Mouse (Mus musculus): Measurements from ENCODE around the gene Pomt2. TPM values are rescaled to one million over a fixed set of nuclear protein-coding genes. Genes with fewer than 3 reads are reported as not detected.

The Pomt2 gene
- polyA plus RNA-seq, 1 experiment from 2014 or later, result 21.2 TPM

DNA sequence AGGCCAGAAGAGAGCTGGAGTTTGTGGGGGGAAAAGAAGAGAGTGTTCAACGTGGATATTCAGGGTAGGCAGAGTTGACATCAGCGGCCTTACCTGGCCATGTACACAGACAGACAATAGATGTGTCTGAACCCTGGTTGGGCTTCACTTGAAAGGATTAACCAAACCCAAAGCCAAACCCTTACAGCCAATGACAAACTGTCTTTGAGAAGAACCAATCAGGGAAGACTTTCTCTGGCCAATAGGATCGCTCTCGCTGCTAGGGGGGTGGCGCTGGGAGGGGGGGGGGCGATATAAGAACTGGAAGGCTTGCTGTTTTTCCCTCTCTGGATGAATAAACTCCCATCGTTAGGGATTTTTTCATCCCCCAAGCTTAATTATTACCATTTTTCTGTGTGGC is 60.5 kb downstream of the Pomt2 start:
- WGBS, result 63% methylated on average over 7 of the region's 7 CpGs
- no peak overlapping the region for H3K4me2 ChIP-seq (replicated peaks; ENCODE audit: low read depth, low read length)

DNA sequence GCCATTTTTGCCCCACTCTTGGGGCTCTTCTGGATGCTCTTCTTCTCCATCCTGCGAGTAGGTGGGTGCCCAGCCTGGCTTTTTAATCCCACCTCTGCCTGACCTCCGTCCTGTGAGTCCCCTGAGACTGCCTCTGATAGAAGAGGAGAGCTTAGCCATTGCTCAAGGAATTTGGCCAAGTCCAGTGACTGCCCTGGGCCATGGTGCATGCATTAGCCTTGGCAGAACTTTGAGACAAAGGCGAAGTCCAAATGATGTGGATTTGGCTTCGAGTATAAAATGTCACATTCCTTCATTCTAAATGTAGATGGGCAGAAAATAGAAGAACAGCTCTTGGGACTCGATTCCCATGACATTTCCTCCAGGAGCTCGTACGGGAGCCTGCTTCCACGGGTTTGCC is 65.0 kb downstream of the Pomt2 start:
- no peaks in the 10 kb centered on the region for H3K9me3 ChIP-seq (ENCODE audit: control insufficient read depth, low read length)
- no peaks in the 10 kb centered on the region for H3K27me3 ChIP-seq (ENCODE audit: control insufficient read depth, insufficient read depth, low read length)
- no peaks in the 10 kb centered on the region for H3K36me3 ChIP-seq (ENCODE audit: control insufficient read depth, insufficient read depth, low read length)
- H3K4me3 ChIP-seq (ENCODE audit: low read length), result no peak overlapping the region
- H3K27ac ChIP-seq (ENCODE audit: low read depth, low read length), result no peak overlapping the region
- WGBS, result 81% methylated on average over 8 of the region's 8 CpGs
- ATAC-seq (ENCODE audit: low FRiP score, low TSS enrichment), result no peak
- no peaks in the 10 kb centered on the region for H3K4me1 ChIP-seq (ENCODE audit: control insufficient read depth, insufficient read depth, low read length)
- no peak overlapping the region for H3K4me2 ChIP-seq (replicated peaks; ENCODE audit: low read depth, low read length)
- H3K9ac ChIP-seq (ENCODE audit: low read depth, low read length), result no peak overlapping the region

More for the DNA sequence above, 60.5 kb downstream of the Pomt2 start:
- Histone ChIP-seq H3K27ac (ENCODE audit: low read depth, low read length) (no peak overlapping the region), H3K4me1 (ENCODE audit: control insufficient read depth, insufficient read depth, low read length) (no peaks in the 10 kb centered on the region), H3K36me3 (ENCODE audit: control insufficient read depth, insufficient read depth, low read length) (no peaks in the 10 kb centered on the region), H3K9me3 (ENCODE audit: control insufficient read depth, low read length) (no peaks in the 10 kb centered on the region), H3K4me3 (ENCODE audit: low read length) (no peak overlapping the region), H3K9ac (ENCODE audit: low read depth, low read length) (no peak overlapping the region), H3K27me3 (ENCODE audit: control insufficient read depth, insufficient read depth, low read length) (no peaks in the 10 kb centered on the region)
- no peak for ATAC-seq (ENCODE audit: low FRiP score, low TSS enrichment)

DNA sequence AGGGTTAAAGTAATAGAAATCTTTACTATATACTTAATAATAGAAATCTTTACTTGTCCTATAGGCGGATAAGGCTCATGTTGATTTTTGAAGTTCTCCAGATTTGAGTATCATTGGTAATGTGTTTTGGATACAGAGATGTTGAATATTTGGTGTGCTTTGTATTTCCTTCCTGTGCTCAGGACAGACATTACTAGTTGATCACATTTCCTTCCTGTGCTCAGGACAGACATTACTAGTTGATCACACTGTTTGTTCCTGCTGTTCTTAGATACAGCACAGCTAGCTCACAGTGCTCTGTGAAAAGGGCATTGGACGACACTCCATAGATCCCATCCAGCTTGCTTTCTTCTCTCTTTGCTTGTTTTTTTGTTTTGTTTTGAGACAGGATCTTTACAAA is 71.2 kb downstream of the Pomt2 start:
- no peaks in the 10 kb centered on the region for H3K27me3 ChIP-seq (ENCODE audit: control insufficient read depth, insufficient read depth, low read length)
- H3K36me3 ChIP-seq (ENCODE audit: control insufficient read depth, insufficient read depth, low read length), result no peaks in the 10 kb centered on the region
- H3K4me2 ChIP-seq (replicated peaks; ENCODE audit: low read depth, low read length), result no peak overlapping the region
- no peaks in the 10 kb centered on the region for H3K4me1 ChIP-seq (ENCODE audit: control insufficient read depth, insufficient read depth, low read length)
- H3K27ac ChIP-seq (ENCODE audit: low read depth, low read length), result no peak overlapping the region
- 88% methylated on average over 2 of the region's 2 CpGs for WGBS
- ATAC-seq (ENCODE audit: low FRiP score, low TSS enrichment), result no peak
- H3K9me3 ChIP-seq (ENCODE audit: control insufficient read depth, low read length), result no peaks in the 10 kb centered on the region
- H3K9ac ChIP-seq (ENCODE audit: low read depth, low read length), result no peak overlapping the region
- H3K4me3 ChIP-seq (ENCODE audit: low read length), result no peak overlapping the region

DNA sequence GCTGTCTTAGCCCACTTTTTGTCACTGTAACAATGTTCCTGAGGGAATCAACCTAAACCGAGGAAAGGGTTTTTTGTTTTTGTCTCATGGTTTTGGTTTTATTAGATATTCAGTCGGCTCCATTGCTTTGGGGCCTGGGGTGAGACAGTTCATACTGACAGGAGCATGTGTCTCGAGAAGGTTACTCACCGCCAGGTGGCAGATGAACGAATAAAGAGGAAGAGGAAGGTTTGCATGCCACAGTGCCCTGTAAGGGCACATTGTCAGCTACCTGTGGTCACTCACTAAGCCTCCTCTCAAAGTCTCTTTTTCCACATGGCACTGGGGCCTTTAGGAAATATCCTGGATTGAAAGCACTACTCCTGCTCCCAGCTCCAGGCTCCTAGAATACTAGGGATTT is 77.2 kb downstream of the Pomt2 start:
- no peaks in the 10 kb centered on the region for H3K4me1 ChIP-seq (ENCODE audit: control insufficient read depth, insufficient read depth, low read length)
- no peak overlapping the region for H3K4me3 ChIP-seq (ENCODE audit: low read length)
- H3K36me3 ChIP-seq (ENCODE audit: control insufficient read depth, insufficient read depth, low read length), result no peaks in the 10 kb centered on the region
- WGBS, result 81% methylated on average over 5 of the region's 5 CpGs
- no peaks in the 10 kb centered on the region for H3K27me3 ChIP-seq (ENCODE audit: control insufficient read depth, insufficient read depth, low read length)
- no peaks in the 10 kb centered on the region for H3K9me3 ChIP-seq (ENCODE audit: control insufficient read depth, low read length)
- H3K9ac ChIP-seq (ENCODE audit: low read depth, low read length), result no peak overlapping the region
- H3K4me2 ChIP-seq (replicated peaks; ENCODE audit: low read depth, low read length), result no peak overlapping the region
- ATAC-seq (ENCODE audit: low FRiP score, low TSS enrichment), result no peak
- no peak overlapping the region for H3K27ac ChIP-seq (ENCODE audit: low read depth, low read length)

DNA sequence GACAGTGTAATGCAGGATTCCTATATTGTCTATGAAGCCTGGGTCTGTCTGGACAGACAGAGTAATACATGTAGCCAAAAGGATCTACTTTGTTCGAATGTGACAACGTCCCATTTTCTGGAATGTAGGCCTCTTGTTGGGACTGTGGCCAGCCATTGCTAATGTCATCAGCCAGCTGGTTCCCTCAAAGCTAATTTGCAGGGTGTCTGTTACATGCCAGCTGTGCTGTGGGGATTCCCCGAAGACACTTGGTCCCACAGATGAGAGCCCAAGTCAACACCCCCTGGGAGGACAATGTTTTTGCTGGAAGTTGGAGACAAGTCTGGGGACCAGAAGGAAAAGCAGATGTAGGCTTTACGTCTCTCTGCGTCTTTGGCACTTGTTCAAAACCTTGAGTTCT is 81.3 kb downstream of the Pomt2 start:
- Histone ChIP-seq H3K9ac (ENCODE audit: low read depth, low read length) (no peak overlapping the region), H3K27me3 (ENCODE audit: control insufficient read depth, insufficient read depth, low read length) (no peaks in the 10 kb centered on the region), H3K4me2 (replicated peaks; ENCODE audit: low read depth, low read length) (no peak overlapping the region), H3K36me3 (ENCODE audit: control insufficient read depth, insufficient read depth, low read length) (no peaks in the 10 kb centered on the region), H3K27ac (ENCODE audit: low read depth, low read length) (no peak overlapping the region), H3K9me3 (ENCODE audit: control insufficient read depth, low read length) (no peaks in the 10 kb centered on the region), H3K4me3 (ENCODE audit: low read length) (no peak overlapping the region), H3K4me1 (ENCODE audit: control insufficient read depth, insufficient read depth, low read length) (0 out of 2 replicates have a peak, but pooled peaks cover 3% of the 10 kb centered on the region)
- ATAC-seq (ENCODE audit: low FRiP score, low TSS enrichment), result no peak
- WGBS, result 83% methylated on average over 5 of the region's 5 CpGs

DNA sequence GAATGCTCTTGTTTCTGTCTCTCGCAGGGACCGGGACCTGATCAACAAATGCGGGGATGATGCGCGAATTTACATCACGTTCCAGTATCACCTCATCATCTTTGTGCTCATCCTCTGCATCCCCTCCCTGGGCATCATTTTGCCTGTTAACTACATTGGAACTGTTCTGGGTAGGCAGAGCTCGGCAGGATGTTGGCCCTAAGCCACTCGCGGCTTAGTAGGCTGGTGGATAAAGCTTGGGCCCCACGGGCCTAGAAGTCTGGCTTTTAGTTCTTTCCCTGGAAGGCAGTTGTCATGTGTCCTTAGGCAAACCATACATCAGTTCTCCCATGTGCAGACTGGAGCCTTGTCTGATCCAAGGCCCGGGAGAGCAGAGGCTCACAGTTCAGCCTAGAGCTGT is 82.3 kb downstream of the Pomt2 start:
- Histone ChIP-seq H3K4me2 (replicated peaks; ENCODE audit: low read depth, low read length) (no peak overlapping the region), H3K4me1 (ENCODE audit: control insufficient read depth, insufficient read depth, low read length) (0 out of 2 replicates have a peak, but pooled peaks cover 3% of the 10 kb centered on the region), H3K9ac (ENCODE audit: low read depth, low read length) (no peak overlapping the region), H3K27me3 (ENCODE audit: control insufficient read depth, insufficient read depth, low read length) (no peaks in the 10 kb centered on the region), H3K36me3 (ENCODE audit: control insufficient read depth, insufficient read depth, low read length) (no peaks in the 10 kb centered on the region), H3K4me3 (ENCODE audit: low read length) (no peak overlapping the region), H3K27ac (ENCODE audit: low read depth, low read length) (no peak overlapping the region), H3K9me3 (ENCODE audit: control insufficient read depth, low read length) (no peaks in the 10 kb centered on the region)
- 93% methylated on average over 11 of the region's 11 CpGs for WGBS
- ATAC-seq (ENCODE audit: low FRiP score, low TSS enrichment), result no peak

DNA sequence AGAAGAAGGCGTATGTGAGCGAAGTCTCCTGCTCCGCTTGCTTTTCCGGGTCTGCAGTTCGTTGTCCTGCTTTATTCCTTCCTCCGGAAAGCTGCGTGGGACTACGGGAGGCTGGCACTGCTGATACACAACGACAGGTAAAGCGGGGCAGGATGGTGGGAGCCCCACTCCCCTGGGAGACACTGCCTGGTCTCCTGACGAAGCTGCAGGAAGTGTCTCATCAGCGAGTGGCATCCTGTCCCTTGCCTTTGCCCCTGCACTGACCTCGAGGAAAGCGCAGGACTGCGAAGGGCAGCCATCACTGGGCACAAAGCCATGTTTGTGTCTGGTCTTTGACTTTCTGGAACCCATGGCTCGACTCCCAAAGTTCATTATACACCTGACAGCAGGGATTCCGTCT is 90.7 kb downstream of the Pomt2 start:
- no peaks in the 10 kb centered on the region for H3K27me3 ChIP-seq (ENCODE audit: control insufficient read depth, insufficient read depth, low read length)
- no peak for ATAC-seq (ENCODE audit: low FRiP score, low TSS enrichment)
- 65% methylated on average over 17 of the region's 17 CpGs for WGBS
- H3K36me3 ChIP-seq (ENCODE audit: control insufficient read depth, insufficient read depth, low read length), result no peaks in the 10 kb centered on the region
- H3K9me3 ChIP-seq (ENCODE audit: control insufficient read depth, low read length), result no peaks in the 10 kb centered on the region
- H3K4me1 ChIP-seq (ENCODE audit: control insufficient read depth, insufficient read depth, low read length), result no peaks in the 10 kb centered on the region
- H3K4me2 ChIP-seq (replicated peaks; ENCODE audit: low read depth, low read length), result no peak overlapping the region
- no peak overlapping the region for H3K4me3 ChIP-seq (ENCODE audit: low read length)
- H3K27ac ChIP-seq (ENCODE audit: low read depth, low read length), result no peak overlapping the region
- no peak overlapping the region for H3K9ac ChIP-seq (ENCODE audit: low read depth, low read length)

Other genes starting within 250 kb of the Pomt2 start
- 12.6 and 30.4 TPM in 2 replicates for gene Cipc, start 200.9 kb downstream of the Pomt2 start, polyA plus RNA-seq (2014; fragmentation: Nextera tagmentation; extraction: Ambion mirVana)
- not detected in 2 replicates for gene Zdhhc22, start 157.5 kb downstream of the Pomt2 start, polyA plus RNA-seq (2014; fragmentation: Nextera tagmentation; extraction: Ambion mirVana)
- 0.08 TPM in 1 of 2 replicates, not detected in the other for gene Tmem63c, start 126.6 kb downstream of the Pomt2 start, polyA plus RNA-seq (2014; fragmentation: Nextera tagmentation; extraction: Ambion mirVana)
- 0.14 and 0.43 TPM in 2 replicates for gene Ngb, start 45.4 kb downstream of the Pomt2 start, polyA plus RNA-seq (2014; fragmentation: Nextera tagmentation; extraction: Ambion mirVana)
- gene Gstz1, start 803 bp downstream of the Pomt2 start, polyA plus RNA-seq (2014; fragmentation: Nextera tagmentation; extraction: Ambion mirVana), result 41.6 and 44.8 TPM in 2 replicates
- 1.1 and 1.2 TPM in 2 replicates for gene Samd15, start 51.8 kb upstream of the Pomt2 start, polyA plus RNA-seq (2014; fragmentation: Nextera tagmentation; extraction: Ambion mirVana)
- gene Tmed8, start 52.5 kb upstream of the Pomt2 start, polyA plus RNA-seq (2014; fragmentation: Nextera tagmentation; extraction: Ambion mirVana), result 2.0 and 2.9 TPM in 2 replicates
- gene Noxred1, start 90.8 kb upstream of the Pomt2 start, polyA plus RNA-seq (2014; fragmentation: Nextera tagmentation; extraction: Ambion mirVana), result 0.33 and 0.69 TPM in 2 replicates
- gene Vipas39, start 118.3 kb upstream of the Pomt2 start, polyA plus RNA-seq (2014; fragmentation: Nextera tagmentation; extraction: Ambion mirVana), result 42.9 and 50.7 TPM in 2 replicates
- 203 and 219 TPM in 2 replicates for gene Ahsa1, start 118.5 kb upstream of the Pomt2 start, polyA plus RNA-seq (2014; fragmentation: Nextera tagmentation; extraction: Ambion mirVana)
- 0.36 and 0.54 TPM in 2 replicates for gene Ism2, start 151.7 kb upstream of the Pomt2 start, polyA plus RNA-seq (2014; fragmentation: Nextera tagmentation; extraction: Ambion mirVana)
- 65.1 and 85.3 TPM in 2 replicates for gene Sptlc2, start 240.4 kb upstream of the Pomt2 start, polyA plus RNA-seq (2014; fragmentation: Nextera tagmentation; extraction: Ambion mirVana)